Mouse (Mus musculus) lung, embryonic 16.5 days (tissue): ENCODE data around the gene March1. TPM values are rescaled to one million over a fixed set of nuclear protein-coding genes. Genes with fewer than 3 reads are reported as not detected.

Experiments used
- ATAC-seq: fragments of 200-750 bp; cut with Nextera tagmentation; 2 replicates; pipeline ENCODE4 v1.8.0; 2017; ENCODE audit warnings: low read depth, mild to moderate bottlenecking, moderate library complexity
- H3K27ac ChIP-seq: fragments of 300-500 bp; sonication (generic); 2 replicates; pipeline ENCODE4 v1.5.1; 2014; ENCODE audit warnings: mild to moderate bottlenecking, control low read depth, low read length
- H3K27me3 ChIP-seq: fragments of 300-500 bp; sonication (generic); 2 replicates; pipeline ENCODE4 v1.6.1; 2014; ENCODE audit warnings: low read depth, low read length, mixed read lengths; ENCODE audit not compliant: control insufficient read depth, insufficient read depth
- H3K36me3 ChIP-seq: fragments of 300-500 bp; sonication (generic); 2 replicates; pipeline ENCODE4 v1.6.1; 2014; ENCODE audit warnings: low read length; ENCODE audit not compliant: control insufficient read depth, insufficient read depth
- H3K4me1 ChIP-seq: fragments of 300-500 bp; sonication (generic); replicated peaks from 2 replicates; pipeline ENCODE4 v1.6.1; 2014; ENCODE audit warnings: low read length, mixed read lengths; ENCODE audit not compliant: control insufficient read depth, insufficient read depth
- H3K4me2 ChIP-seq: fragments of 300-500 bp; sonication (generic); 2 replicates; pipeline ENCODE4 v1.6.1; 2014; ENCODE audit warnings: low read depth, low read length, control low read depth
- H3K4me3 ChIP-seq: fragments of 300-500 bp; sonication (generic); 2 replicates; pipeline ENCODE4 v1.5.1; 2014; ENCODE audit warnings: mild to moderate bottlenecking, low read length, control low read depth
- H3K9ac ChIP-seq: fragments of 300-500 bp; sonication (generic); 2 replicates; pipeline ENCODE4 v1.6.1; 2014; ENCODE audit warnings: low read length, control low read depth
- H3K9me3 ChIP-seq: fragments of 300-500 bp; sonication (generic); 2 replicates; pipeline ENCODE4 v1.6.1; 2016; ENCODE audit warnings: low read length; ENCODE audit not compliant: control insufficient read depth
- WGBS: fragments of 180-500 bp; shearing (Covaris S2); extraction: QIAGEN DNeasy Blood & Tissue Kit; methylation state at CpG from one replicate; pipeline ENCODE4 v1.1.7; 2014; 5-methylcytosine and 5-hydroxymethylcytosine counted together
- polyA plus RNA-seq: library from polyadenylated mRNA; unstranded; fragments of >200 nt; fragmentation: Nextera tagmentation; extraction: Ambion mirVana; gene quantifications from 2 replicates; pipeline ENCODE4 v1.2.1, GENCODE M21; 2015

The March1 gene
- polyA plus RNA-seq, 1 experiment from 2014 or later, result 0.54 TPM

DNA sequence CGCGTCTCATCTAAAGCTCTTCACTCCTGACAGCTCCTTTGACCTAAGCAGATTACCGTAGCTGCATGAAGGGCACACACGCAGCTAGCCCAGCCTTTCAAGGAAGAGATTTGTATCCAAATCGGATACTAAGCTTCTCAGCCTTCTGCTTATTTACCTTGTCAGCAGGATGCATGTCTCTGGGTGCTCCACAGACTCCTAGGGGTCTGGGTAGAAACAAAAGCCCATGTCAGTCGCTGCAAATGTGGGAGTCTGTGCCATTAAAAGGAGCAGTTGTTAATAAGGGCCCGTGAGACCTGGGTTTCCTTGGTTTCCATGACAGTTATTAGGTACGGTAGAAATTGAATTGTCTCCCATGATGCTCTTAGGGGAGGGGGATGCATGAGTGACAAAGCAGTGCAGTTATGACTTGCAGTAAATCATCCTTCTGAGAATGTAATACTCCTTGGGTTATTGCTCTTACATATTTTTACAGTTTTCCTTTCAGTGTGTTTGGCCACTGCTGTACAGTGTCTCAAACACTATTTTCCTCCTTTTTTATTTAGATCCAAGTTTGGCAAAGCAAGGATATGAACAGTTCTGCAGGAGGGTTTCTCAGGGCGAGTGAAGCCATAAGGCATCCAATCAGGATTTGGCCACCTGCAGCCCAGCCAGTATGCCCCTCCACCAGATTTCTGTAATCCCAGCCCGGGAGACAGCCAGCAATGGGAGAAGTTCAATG lies 349.0 kb downstream of the March1 start:
- no peaks in the 10 kb centered on the region for H3K36me3 ChIP-seq
- H3K4me3 ChIP-seq, result no peak overlapping the region
- no peak overlapping the region for H3K27ac ChIP-seq
- no peaks in the 10 kb centered on the region for H3K9me3 ChIP-seq
- H3K9ac ChIP-seq, result no peak overlapping the region
- no peak overlapping the region for H3K4me2 ChIP-seq
- no peaks in the 10 kb centered on the region for H3K4me1 ChIP-seq
- WGBS, result 11% methylated on average over 10 of the region's 10 CpGs
- H3K27me3 ChIP-seq, result no peaks in the 10 kb centered on the region
- no peak for ATAC-seq

DNA sequence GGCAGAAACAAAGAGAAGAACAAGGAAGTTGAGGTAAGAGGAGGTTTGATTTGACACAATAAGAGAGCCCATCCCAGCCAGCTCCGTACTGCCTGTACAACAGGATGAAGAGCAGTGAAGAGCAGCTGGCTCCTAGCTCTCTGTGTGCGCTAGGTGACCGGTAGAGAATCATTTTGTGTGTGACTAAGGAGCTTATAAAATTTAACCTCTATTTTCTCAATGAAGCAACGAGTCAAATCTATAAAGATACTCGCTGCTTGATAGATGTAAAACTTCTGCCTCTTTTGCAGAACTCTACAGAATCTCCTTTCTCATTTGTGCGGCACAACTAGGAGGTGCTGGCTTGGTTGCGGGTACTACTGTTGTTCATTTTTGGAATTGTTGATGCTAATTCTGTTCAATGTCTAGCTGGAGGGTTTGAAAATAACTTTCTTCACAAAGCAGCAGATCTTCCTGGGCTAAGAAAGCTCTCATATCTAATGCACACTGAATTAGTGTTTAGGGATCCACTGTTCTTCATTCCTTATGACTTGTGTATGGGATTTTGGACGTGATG lies 349.6 kb downstream of the March1 start:
- H3K4me2 ChIP-seq, result no peak overlapping the region
- no peak overlapping the region for H3K4me3 ChIP-seq
- no peaks in the 10 kb centered on the region for H3K27me3 ChIP-seq
- H3K36me3 ChIP-seq, result no peaks in the 10 kb centered on the region
- H3K27ac ChIP-seq, result no peak overlapping the region
- no peaks in the 10 kb centered on the region for H3K9me3 ChIP-seq
- H3K4me1 ChIP-seq, result no peaks in the 10 kb centered on the region
- H3K9ac ChIP-seq, result no peak overlapping the region
- ATAC-seq, result no peak
- 71% methylated on average over 8 of the region's 8 CpGs for WGBS

DNA sequence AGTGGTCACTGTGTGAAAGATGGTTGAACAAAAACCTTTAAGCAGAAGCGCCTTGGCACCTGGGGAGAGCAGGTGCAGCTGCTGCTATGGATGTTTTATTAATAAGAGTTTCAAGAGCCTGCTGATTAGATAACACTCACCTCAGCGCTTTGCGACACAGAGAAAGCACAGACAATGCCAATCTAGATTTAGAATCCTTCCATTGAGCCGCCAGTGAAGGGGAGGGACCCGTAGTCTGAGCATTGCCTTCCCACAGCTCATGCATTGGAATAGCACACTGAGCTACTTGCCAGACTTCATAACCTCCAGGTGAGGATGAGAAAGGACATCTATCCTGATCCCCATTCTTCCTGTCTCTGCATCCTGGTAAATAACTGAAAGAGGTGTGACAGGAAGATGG lies 359.2 kb downstream of the March1 start:
- Histone ChIP-seq H3K27me3 (no peaks in the 10 kb centered on the region), H3K9ac (no peak overlapping the region), H3K4me3 (no peak overlapping the region), H3K36me3 (no peaks in the 10 kb centered on the region), H3K4me2 (no peak overlapping the region), H3K9me3 (no peaks in the 10 kb centered on the region), H3K4me1 (no peaks in the 10 kb centered on the region), H3K27ac (no peak overlapping the region)
- 70% methylated on average over 5 of the region's 5 CpGs for WGBS
- no peak for ATAC-seq

DNA sequence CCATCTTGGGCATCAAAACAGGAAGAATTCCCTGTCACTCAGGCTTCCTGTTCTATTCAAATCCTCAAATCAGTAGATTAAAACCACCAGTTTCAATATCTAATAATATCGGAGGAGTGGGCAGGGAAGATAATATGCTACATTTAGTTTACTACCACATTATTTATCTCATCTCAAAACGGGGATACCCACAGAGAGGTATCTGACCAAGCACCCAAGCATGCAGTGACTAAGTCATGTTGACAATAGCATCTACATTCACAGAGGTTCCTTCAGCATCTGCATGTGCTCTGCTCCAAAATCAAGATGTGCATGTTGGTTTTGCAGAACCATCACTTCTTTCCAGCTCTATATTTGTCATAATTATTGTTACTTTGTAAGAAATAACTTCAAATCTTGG lies 364.3 kb downstream of the March1 start:
- no peak overlapping the region for H3K27ac ChIP-seq
- H3K4me1 ChIP-seq, result no peaks in the 10 kb centered on the region
- no peak overlapping the region for H3K9ac ChIP-seq
- no peaks in the 10 kb centered on the region for H3K36me3 ChIP-seq
- H3K4me2 ChIP-seq, result no peak overlapping the region
- no peak for ATAC-seq
- H3K9me3 ChIP-seq, result no peaks in the 10 kb centered on the region
- 78% methylated on average over 2 of the region's 2 CpGs for WGBS
- no peaks in the 10 kb centered on the region for H3K27me3 ChIP-seq
- H3K4me3 ChIP-seq, result no peak overlapping the region

DNA sequence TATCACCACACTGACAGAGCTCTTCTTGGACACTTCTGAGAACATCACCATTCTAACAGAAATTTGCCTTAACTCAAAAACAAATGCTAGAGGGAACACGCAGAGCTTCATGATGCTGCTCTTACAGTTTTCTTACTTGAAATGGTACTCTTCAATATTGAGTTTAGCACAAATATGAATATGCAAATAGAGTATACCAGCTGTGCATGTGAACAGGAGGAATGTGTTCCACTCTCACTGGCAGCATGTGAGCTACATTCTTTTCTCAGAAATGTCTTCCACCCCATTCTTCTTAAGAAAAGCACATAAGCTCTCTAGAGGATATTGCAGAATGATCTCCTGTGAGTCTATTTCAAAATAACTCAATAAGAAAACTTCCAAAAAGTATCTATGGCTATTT lies 370.0 kb downstream of the March1 start:
- Histone ChIP-seq H3K27ac (no peak overlapping the region), H3K9me3 (no peaks in the 10 kb centered on the region), H3K4me2 (no peak overlapping the region), H3K27me3 (no peaks in the 10 kb centered on the region), H3K36me3 (no peaks in the 10 kb centered on the region), H3K9ac (no peak overlapping the region), H3K4me3 (no peak overlapping the region), H3K4me1 (no peaks in the 10 kb centered on the region)
- no peak for ATAC-seq
- WGBS, result 79% methylated on average over 1 of the region's 1 CpGs

DNA sequence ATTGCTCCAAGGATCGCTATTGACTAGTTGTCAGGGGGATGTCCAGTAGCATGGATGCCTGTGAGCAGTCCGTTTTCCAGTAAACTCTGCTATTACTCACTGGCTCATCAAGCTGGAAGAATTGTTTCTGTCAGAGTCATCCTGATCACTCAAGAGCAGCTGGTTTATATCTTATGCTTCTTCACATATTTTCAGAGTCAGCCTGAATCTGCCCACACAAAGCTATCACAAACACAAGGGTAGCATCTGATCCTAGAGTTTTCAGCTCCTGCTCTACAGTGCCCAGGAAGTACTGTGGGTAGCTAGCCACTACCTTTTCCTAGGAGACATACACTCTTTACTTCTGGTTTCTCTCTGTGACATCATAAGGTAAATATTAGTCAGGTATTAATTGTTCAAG lies 405.1 kb downstream of the March1 start:
- no peak overlapping the region for H3K4me3 ChIP-seq
- no peak overlapping the region for H3K27ac ChIP-seq
- 71% methylated on average over 2 of the region's 2 CpGs for WGBS
- H3K4me1 ChIP-seq, result no peaks in the 10 kb centered on the region
- no peaks in the 10 kb centered on the region for H3K27me3 ChIP-seq
- no peak for ATAC-seq
- H3K36me3 ChIP-seq, result no peaks in the 10 kb centered on the region
- no peak overlapping the region for H3K9ac ChIP-seq
- no peak overlapping the region for H3K4me2 ChIP-seq
- no peaks in the 10 kb centered on the region for H3K9me3 ChIP-seq

DNA sequence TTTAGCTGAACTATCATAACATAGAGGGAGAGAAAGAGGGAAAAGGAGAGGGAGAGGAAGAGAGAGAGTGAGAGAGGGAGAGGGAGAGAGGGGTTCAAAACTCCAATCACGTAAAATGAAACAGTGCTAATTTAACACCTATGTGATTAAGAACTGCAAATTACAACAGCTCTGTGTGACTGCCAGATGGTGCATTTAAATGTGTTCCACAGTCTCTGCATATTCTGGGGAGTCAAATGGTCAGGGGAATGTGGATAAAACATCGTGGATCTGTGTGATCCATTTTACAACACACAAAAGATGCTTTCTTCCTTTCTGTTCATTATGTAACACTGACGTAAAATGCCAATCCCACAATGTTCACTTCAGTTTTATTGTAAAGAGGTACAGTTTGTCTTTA lies 416.0 kb downstream of the March1 start:
- Histone ChIP-seq H3K36me3 (no peaks in the 10 kb centered on the region), H3K4me1 (no peaks in the 10 kb centered on the region), H3K4me2 (no peak overlapping the region), H3K27me3 (no peaks in the 10 kb centered on the region), H3K9me3 (no peaks in the 10 kb centered on the region), H3K4me3 (no peak overlapping the region), H3K9ac (no peak overlapping the region), H3K27ac (no peak overlapping the region)
- ATAC-seq, result no peak
- 77% methylated on average over 3 of the region's 3 CpGs for WGBS

DNA sequence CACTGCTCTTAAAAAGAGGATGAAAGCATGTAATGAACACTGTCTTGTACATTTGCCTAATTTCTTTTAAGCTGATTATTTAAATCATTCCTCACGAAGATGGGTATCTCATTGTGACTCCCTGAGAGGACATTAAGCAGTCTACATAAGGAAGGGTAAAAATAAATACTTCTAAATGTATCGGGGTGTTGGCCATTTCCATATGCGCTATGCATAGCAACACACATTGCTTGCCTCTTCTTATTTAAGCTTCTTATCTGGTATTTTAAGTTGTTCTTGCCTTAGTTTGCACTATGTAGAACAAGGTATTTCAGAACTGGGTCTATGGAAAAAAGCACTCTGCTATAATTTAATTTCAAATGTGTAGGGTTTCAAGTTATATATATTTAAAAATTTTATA lies 416.7 kb downstream of the March1 start:
- no peak overlapping the region for H3K27ac ChIP-seq
- H3K4me3 ChIP-seq, result no peak overlapping the region
- H3K9ac ChIP-seq, result no peak overlapping the region
- no peak overlapping the region for H3K4me2 ChIP-seq
- H3K27me3 ChIP-seq, result no peaks in the 10 kb centered on the region
- ATAC-seq, result no peak
- no peaks in the 10 kb centered on the region for H3K4me1 ChIP-seq
- H3K9me3 ChIP-seq, result no peaks in the 10 kb centered on the region
- no peaks in the 10 kb centered on the region for H3K36me3 ChIP-seq
- 70% methylated on average over 3 of the region's 3 CpGs for WGBS

DNA sequence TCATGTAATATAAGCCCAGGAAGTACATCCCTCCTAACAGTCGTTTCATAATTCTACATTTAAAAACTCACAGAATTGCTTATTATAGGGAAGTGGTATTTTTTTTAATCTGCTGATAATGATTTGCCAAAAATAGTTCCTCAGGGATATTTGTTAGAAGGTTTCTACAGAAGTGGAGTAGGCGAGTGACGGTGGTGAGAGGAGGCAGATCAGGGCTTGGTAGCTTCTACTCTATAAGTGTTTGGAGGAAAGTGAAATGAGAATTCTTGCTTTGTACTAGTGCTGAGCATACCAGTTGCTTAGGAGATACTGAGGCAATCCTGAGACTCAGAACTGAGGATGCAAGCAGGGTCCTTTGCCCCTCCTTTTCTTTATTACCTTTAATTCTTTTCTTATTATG lies 476.5 kb downstream of the March1 start:
- no peaks in the 10 kb centered on the region for H3K4me1 ChIP-seq
- ATAC-seq, result no peak
- no peaks in the 10 kb centered on the region for H3K9me3 ChIP-seq
- H3K36me3 ChIP-seq, result no peaks in the 10 kb centered on the region
- H3K27ac ChIP-seq, result no peak overlapping the region
- no peak overlapping the region for H3K4me3 ChIP-seq
- H3K4me2 ChIP-seq, result no peak overlapping the region
- H3K9ac ChIP-seq, result no peak overlapping the region
- WGBS, result 73% methylated on average over 3 of the region's 3 CpGs
- no peaks in the 10 kb centered on the region for H3K27me3 ChIP-seq
